Mouse (Mus musculus): ENCODE measurements around the gene Slc7a15. TPM values are rescaled to one million over a fixed set of nuclear protein-coding genes. Genes with fewer than 3 reads are reported as not detected.

Gene Slc7a15
- total RNA-seq, 2 experiments from 2014 or later = not detected

GRCm38 (mm10) chr12:8482169-8482568 lies 116.7 kb downstream of the Slc7a15 start:
- no peak for DNase-seq

Other genes with a start within 250 kb of the Slc7a15 start
- gene Rhob, start 99.1 kb downstream of the Slc7a15 start, total RNA-seq (2021) = 100 to 1,000 TPM; 124 to 128 TPM
- 100 to 1,000 TPM; 156 to 159 TPM for gene Pum2, start 75.1 kb upstream of the Slc7a15 start, total RNA-seq (2021)
- gene Sdc1, start 172.3 kb upstream of the Slc7a15 start, total RNA-seq (2021) = 10 to 100 TPM; 30.2 to 30.8 TPM